Mouse (Mus musculus) forebrain, embryonic 12.5 days (tissue): ENCODE results near the gene Opn1sw. TPM values are rescaled to one million over a fixed set of nuclear protein-coding genes. Genes with fewer than 3 reads are reported as not detected.
A peak's percentile ranks its signal among the peaks of the same experiment; 100 is the strongest.
"Not testable (repeated sequence)": the region's sequence is repeated elsewhere in the genome, so short reads cannot be mapped to it uniquely, and the experiment has no call there.

Source experiments
- ATAC-seq: fragments of 200-750 bp; cut with Nextera tagmentation; 2 replicates; pipeline ENCODE4 v1.8.0; 2017; ENCODE audit warnings: moderate TSS enrichment; ENCODE audit not compliant: low FRiP score
- H3K27ac ChIP-seq: fragments of 300-500 bp; sonication (generic); 2 replicates; pipeline ENCODE4 v1.5.1; 2016; ENCODE audit warnings: mild to moderate bottlenecking
- H3K27me3 ChIP-seq: fragments of 300-500 bp; sonication (generic); 2 replicates; pipeline ENCODE4 v1.6.1; 2016; ENCODE audit warnings: mild to moderate bottlenecking
- H3K36me3 ChIP-seq: fragments of 300-500 bp; sonication (generic); replicated peaks from 2 replicates; pipeline ENCODE4 v1.6.1; 2016; ENCODE audit warnings: mild to moderate bottlenecking
- H3K4me1 ChIP-seq: fragments of 300-500 bp; sonication (generic); 2 replicates; pipeline ENCODE4 v1.6.1; 2016
- H3K4me2 ChIP-seq: fragments of 300-500 bp; sonication (generic); 2 replicates; pipeline ENCODE4 v1.6.1; 2016; ENCODE audit warnings: mild to moderate bottlenecking, moderate library complexity
- H3K4me3 ChIP-seq: fragments of 300-500 bp; sonication (generic); replicated peaks from 2 replicates; pipeline ENCODE4 v1.5.1; 2016; ENCODE audit warnings: mild to moderate bottlenecking
- H3K9ac ChIP-seq: fragments of 300-500 bp; sonication (generic); 2 replicates; pipeline ENCODE4 v1.6.1; 2016; ENCODE audit warnings: mild to moderate bottlenecking
- H3K9me3 ChIP-seq: fragments of 300-500 bp; sonication (generic); 2 replicates; pipeline ENCODE4 v1.6.1; 2016
- WGBS: fragments of 180-500 bp; shearing (Covaris S2); methylation state at CpG from one replicate; pipeline ENCODE4 v1.1.7; 2016; 5-methylcytosine and 5-hydroxymethylcytosine counted together
- polyA plus RNA-seq: library from polyadenylated mRNA; unstranded; fragments of >200 nt; fragmentation: Nextera tagmentation; extraction: Ambion mirVana; gene quantifications from 2 replicates; pipeline ENCODE4 v1.2.1, GENCODE M21; 2016

Gene Opn1sw
- polyA plus RNA-seq, 1 experiment from 2014 or later = 0.37 TPM

GRCm38 (mm10) chr6:29391802-29392201, 3.5 kb upstream of the Opn1sw start:
- Histone ChIP-seq H3K4me2 (no peak overlapping the region), H3K4me3 (no peak overlapping the region), H3K27me3 (peaks cover 30% of the 10 kb centered on the region), H3K27ac (no peak overlapping the region), H3K9ac (no peak overlapping the region), H3K36me3 (no peaks in the 10 kb centered on the region), H3K4me1 (peaks cover 17% of the 10 kb centered on the region), H3K9me3 (no peaks in the 10 kb centered on the region)
- no peak for ATAC-seq
- 71% methylated on average over 4 of the region's 4 CpGs for WGBS

- H3K9ac ChIP-seq, ATAC-seq, H3K4me3 ChIP-seq, H3K4me2 ChIP-seq, H3K9me3 ChIP-seq, H3K36me3 ChIP-seq, H3K27ac ChIP-seq: not testable (repeated sequence)
- Histone ChIP-seq H3K27me3 (peaks cover 30% of the 10 kb centered on the region), H3K4me1 (peaks cover 15% of the 10 kb centered on the region)
- 76% methylated on average over 8 of the region's 8 CpGs for WGBS
These were observed 3.0 kb upstream of the Opn1sw start for GRCm38 (mm10) chr6:29391241-29391640.

GRCm38 (mm10) chr6:29390500-29390899, 2.2 kb upstream of the Opn1sw start:
- H3K4me2 ChIP-seq, H3K9me3 ChIP-seq, H3K4me3 ChIP-seq, H3K27ac ChIP-seq, H3K36me3 ChIP-seq, H3K9ac ChIP-seq, H3K4me1 ChIP-seq, ATAC-seq: not testable (repeated sequence)
- peaks cover 27% of the 10 kb centered on the region for H3K27me3 ChIP-seq
- WGBS = 76% methylated on average over 1 of the region's 1 CpGs

GRCm38 (mm10) chr6:29389425-29389824, 1.2 kb upstream of the Opn1sw start:
- H3K4me3 ChIP-seq = no peak overlapping the region
- peaks cover 9% of the 10 kb centered on the region; the same call in 1 of the 2 replicates for H3K4me1 ChIP-seq
- no peaks in the 10 kb centered on the region for H3K36me3 ChIP-seq
- no peak for ATAC-seq
- H3K27ac ChIP-seq = no peak overlapping the region
- no peaks in the 10 kb centered on the region for H3K9me3 ChIP-seq
- peaks cover 16% of the 10 kb centered on the region for H3K27me3 ChIP-seq
- no peak overlapping the region for H3K4me2 ChIP-seq
- 58% methylated on average over 9 of the region's 9 CpGs for WGBS
- H3K9ac ChIP-seq = no peak overlapping the region

- WGBS = 15% methylated on average over 11 of the region's 11 CpGs
- no peak for ATAC-seq
- H3K4me1 ChIP-seq = peaks cover 9% of the 10 kb centered on the region; the same call in 1 of the 2 replicates
- H3K4me3 ChIP-seq = no peak overlapping the region; the same call in 1 of the 2 replicates
- no peak overlapping the region for H3K9ac ChIP-seq
- no peaks in the 10 kb centered on the region for H3K9me3 ChIP-seq
- H3K36me3 ChIP-seq = no peaks in the 10 kb centered on the region
- H3K4me2 ChIP-seq = peak overlapping the region; percentile 25; the same call in 1 of the 2 replicates
- no peak overlapping the region for H3K27ac ChIP-seq
- H3K27me3 ChIP-seq = peaks cover 8% of the 10 kb centered on the region; the same call in 1 of the 2 replicates
These were observed 375 bp upstream of the Opn1sw start for GRCm38 (mm10) chr6:29388606-29389080.

- H3K4me1 ChIP-seq = no peaks in the 10 kb centered on the region
- no peak overlapping the region for H3K9ac ChIP-seq
- H3K27me3 ChIP-seq = no peaks in the 10 kb centered on the region
- no peak overlapping the region for H3K4me3 ChIP-seq
- peaks cover 10% of the 10 kb centered on the region for H3K36me3 ChIP-seq
- no peaks in the 10 kb centered on the region for H3K9me3 ChIP-seq
- no peak for ATAC-seq
- WGBS = 52% methylated on average over 2 of the region's 2 CpGs
- H3K4me2 ChIP-seq = no peak overlapping the region
- no peak overlapping the region for H3K27ac ChIP-seq
These were observed 5.8 kb downstream of the Opn1sw start for GRCm38 (mm10) chr6:29382442-29382841.

GRCm38 (mm10) chr6:29379954-29380353, 8.3 kb downstream of the Opn1sw start:
- Histone ChIP-seq H3K4me1 (no peaks in the 10 kb centered on the region), H3K27me3 (no peaks in the 10 kb centered on the region), H3K9ac (no peak overlapping the region), H3K4me3 (no peak overlapping the region), H3K4me2 (no peak overlapping the region), H3K9me3 (no peaks in the 10 kb centered on the region), H3K36me3 (peaks cover 34% of the 10 kb centered on the region), H3K27ac (no peak overlapping the region)
- no peak for ATAC-seq
- 93% methylated on average over 6 of the region's 6 CpGs for WGBS

GRCm38 (mm10) chr6:29378678-29379077, 9.6 kb downstream of the Opn1sw start:
- no peak for ATAC-seq
- H3K9ac ChIP-seq = no peak overlapping the region
- H3K4me3 ChIP-seq = no peak overlapping the region
- no peak overlapping the region for H3K27ac ChIP-seq
- 91% methylated on average over 10 of the region's 10 CpGs for WGBS
- H3K36me3 ChIP-seq = peaks cover 45% of the 10 kb centered on the region
- no peaks in the 10 kb centered on the region for H3K27me3 ChIP-seq
- no peaks in the 10 kb centered on the region for H3K9me3 ChIP-seq
- H3K4me2 ChIP-seq = no peak overlapping the region
- no peaks in the 10 kb centered on the region for H3K4me1 ChIP-seq

- Histone ChIP-seq H3K4me3 (no peak overlapping the region), H3K9ac (no peak overlapping the region), H3K4me1 (no peaks in the 10 kb centered on the region), H3K36me3 (peaks cover 58% of the 10 kb centered on the region), H3K4me2 (no peak overlapping the region), H3K27ac (no peak overlapping the region), H3K27me3 (no peaks in the 10 kb centered on the region), H3K9me3 (no peaks in the 10 kb centered on the region)
- 97% methylated on average over 4 of the region's 4 CpGs for WGBS
- no peak for ATAC-seq
These were observed 10.9 kb downstream of the Opn1sw start for GRCm38 (mm10) chr6:29377386-29377785.

- H3K27ac ChIP-seq = no peak overlapping the region
- peaks cover 40% of the 10 kb centered on the region for H3K36me3 ChIP-seq
- H3K4me2 ChIP-seq = no peak overlapping the region
- no peaks in the 10 kb centered on the region for H3K27me3 ChIP-seq
- no peak overlapping the region for H3K9ac ChIP-seq
- no peak for ATAC-seq
- WGBS = 83% methylated on average over 1 of the region's 1 CpGs
- H3K4me1 ChIP-seq = peaks cover 11% of the 10 kb centered on the region; the same call in 1 of the 2 replicates
- H3K4me3 ChIP-seq = no peak overlapping the region
- H3K9me3 ChIP-seq = no peaks in the 10 kb centered on the region
These were observed 23.0 kb downstream of the Opn1sw start for GRCm38 (mm10) chr6:29365277-29365676.

- Histone ChIP-seq H3K9me3 (no peaks in the 10 kb centered on the region), H3K9ac (no peak overlapping the region), H3K4me3 (no peak overlapping the region), H3K27me3 (no peaks in the 10 kb centered on the region), H3K4me1 (peaks cover 11% of the 10 kb centered on the region; the same call in 1 of the 2 replicates), H3K27ac (peak overlapping the region; percentile 61), H3K36me3 (peaks cover 45% of the 10 kb centered on the region), H3K4me2 (no peak overlapping the region)
- WGBS = 86% methylated on average over 3 of the region's 3 CpGs
- ATAC-seq = no peak
These were observed 25.1 kb downstream of the Opn1sw start for GRCm38 (mm10) chr6:29363129-29363515.

- H3K27ac ChIP-seq = peak overlapping the region; percentile 61
- 54% methylated on average over 7 of the region's 7 CpGs for WGBS
- no peak overlapping the region for H3K9ac ChIP-seq
- peaks cover 47% of the 10 kb centered on the region for H3K36me3 ChIP-seq
- no peak overlapping the region for H3K4me3 ChIP-seq
- H3K4me2 ChIP-seq = no peak overlapping the region
- peaks cover 11% of the 10 kb centered on the region; the same call in 1 of the 2 replicates for H3K4me1 ChIP-seq
- H3K27me3 ChIP-seq = no peaks in the 10 kb centered on the region
- no peaks in the 10 kb centered on the region for H3K9me3 ChIP-seq
- ATAC-seq = no peak
These were observed 25.8 kb downstream of the Opn1sw start for GRCm38 (mm10) chr6:29362246-29363128.

GRCm38 (mm10) chr6:29360211-29360610, 28.1 kb downstream of the Opn1sw start:
- peaks cover 11% of the 10 kb centered on the region; the same call in 1 of the 2 replicates for H3K4me1 ChIP-seq
- ATAC-seq = no peak
- H3K9me3 ChIP-seq = no peaks in the 10 kb centered on the region
- H3K4me3 ChIP-seq = no peak overlapping the region
- no peak overlapping the region for H3K27ac ChIP-seq
- no peaks in the 10 kb centered on the region for H3K27me3 ChIP-seq
- WGBS = 92% methylated on average over 6 of the region's 6 CpGs
- H3K9ac ChIP-seq = no peak overlapping the region
- no peak overlapping the region for H3K4me2 ChIP-seq
- peaks cover 38% of the 10 kb centered on the region for H3K36me3 ChIP-seq
